Mouse (Mus musculus) ES-E14 (cell line): ENCODE measurements around the gene 9930111J21Rik2. TPM values are rescaled to one million over a fixed set of nuclear protein-coding genes. Genes with fewer than 3 reads are reported as not detected.

ENCODE experiments used
- DNase-seq: peaks from one replicate; pipeline ENCODE4 v3.0.0-alpha.2; 2013; ENCODE audit warnings: low read depth, low spot score
- H3K27ac ChIP-seq: 2 replicates; pipeline ENCODE4 v1.5.1; 2012; ENCODE audit warnings: low read depth, mild to moderate bottlenecking, low read length, moderate library complexity, mixed read lengths; ENCODE audit not compliant: poor library complexity, insufficient read depth, severe bottlenecking
- H3K36me3 ChIP-seq: 2 replicates; pipeline ENCODE4 v1.6.1; 2012; ENCODE audit warnings: mild to moderate bottlenecking, low read length, moderate library complexity, mixed read lengths; ENCODE audit not compliant: control insufficient read depth, poor library complexity, insufficient read depth, severe bottlenecking
- H3K4me1 ChIP-seq, 2 experiments: fragments of 150-350 bp in 1 of 2; sonication (generic) in 1 of 2; 2 replicates each; pipeline ENCODE4 v1.6.1; 2012; ENCODE audit warnings: low read length in 2 of 2, mild to moderate bottlenecking in 1 of 2, mixed read lengths in 1 of 2; ENCODE audit not compliant: control insufficient read depth in 2 of 2, insufficient read depth in 2 of 2, poor library complexity in 1 of 2
- H3K4me3 ChIP-seq, 2 experiments: fragments of 150-350 bp in 1 of 2; sonication (generic) in 1 of 2; 2 replicates each; pipeline ENCODE4 v1.5.1; 2012; ENCODE audit warnings: low read length in 2 of 2, low read depth in 1 of 2, mild to moderate bottlenecking in 1 of 2, mixed read lengths in 1 of 2; ENCODE audit not compliant: insufficient read depth in 1 of 2, poor library complexity in 1 of 2, severe bottlenecking in 1 of 2
- H3K9ac ChIP-seq: 2 replicates; pipeline ENCODE4 v1.6.1; 2012; ENCODE audit warnings: low read depth, mild to moderate bottlenecking, low read length, mixed read lengths; ENCODE audit not compliant: poor library complexity, insufficient read depth, severe bottlenecking
- H3K9me3 ChIP-seq: fragments of 150-350 bp; sonication (generic); 2 replicates; pipeline ENCODE4 v1.6.1; 2012; ENCODE audit warnings: low read depth, mild to moderate bottlenecking, low read length; ENCODE audit not compliant: control insufficient read depth, insufficient read depth
- CHD2 ChIP-seq: IDR thresholded peaks from 2 replicates; pipeline ENCODE4 v1.6.1; 2014; ENCODE audit warnings: mild to moderate bottlenecking, low read depth, low read length, inconsistent platforms
- HCFC1 ChIP-seq: IDR thresholded peaks from 2 replicates; pipeline ENCODE4 v1.6.1; 2012; ENCODE audit warnings: low read length, inconsistent platforms, borderline replicate concordance; ENCODE audit not compliant: insufficient read depth
- MAFK ChIP-seq: IDR thresholded peaks from 2 replicates; pipeline ENCODE4 v1.6.1; 2014; ENCODE audit warnings: mild to moderate bottlenecking, low read depth, low read length, inconsistent platforms; ENCODE audit not compliant: insufficient read depth
- ZC3H11A ChIP-seq: IDR thresholded peaks from 2 replicates; pipeline ENCODE4 v1.6.1; 2012; ENCODE audit warnings: low read depth, mild to moderate bottlenecking, inconsistent platforms, low read length, borderline replicate concordance
- ZNF384 ChIP-seq: IDR thresholded peaks from 2 replicates; pipeline ENCODE4 v1.6.1; 2012; ENCODE audit warnings: low read depth, low read length, inconsistent platforms
- in situ Hi-C, 2 experiments: fragments of 600-800 bp; cut with MboI; formaldehyde crosslinking; loops; one replicate each; pipeline ENCODE4 v1.15.1; 2025; ENCODE audit warnings: low sequenced_read_pairs in 2 of 2, inconsistent platforms in 1 of 2; ENCODE audit not compliant: unreplicated experiment in 2 of 2
- total RNA-seq: library from RNA; depleted of rRNA; stranded (reverse); fragments of 300-350 nt; gene quantifications from 2 replicates; pipeline ENCODE4 v1.2.3, GENCODE M21; 2012

Gene 9930111J21Rik2
- total RNA-seq, 1 experiment: 0.54 TPM

DNA sequence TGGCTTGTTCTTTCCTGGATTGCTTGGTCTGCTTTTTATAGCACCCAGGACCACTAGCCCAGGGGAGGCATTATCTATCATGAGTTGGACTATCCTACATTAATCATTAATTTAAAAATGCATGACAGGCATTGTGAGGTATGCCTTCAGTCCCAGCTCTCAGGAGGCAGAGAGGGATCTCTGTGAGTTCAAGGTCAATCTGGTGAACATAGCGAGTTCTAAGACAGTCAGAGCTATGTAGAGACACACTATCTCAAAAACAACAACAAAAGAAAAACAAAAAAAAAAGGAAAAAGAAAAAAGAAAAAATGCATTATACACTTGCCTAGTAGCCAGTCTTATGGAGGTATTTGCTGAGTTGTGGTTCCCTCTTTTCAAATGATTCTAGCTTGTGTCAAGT, 33.3 kb upstream of the 9930111J21Rik2 start:
- DNase-seq: no peak
- Histone ChIP-seq H3K4me1 (peaks cover 0 to 3% of the 10 kb centered on the region in 2 experiments; a peak in 1 of 4 replicates), H3K9me3 (no peaks in the 10 kb centered on the region), H3K27ac (no peak overlapping the region), H3K4me3 (no peak overlapping the region), H3K9ac (no peak overlapping the region), H3K36me3 (no peaks in the 10 kb centered on the region)
- in situ Hi-C loops: no loop called here
- no peak for TF ChIP-seq HCFC1
- no peak for TF ChIP-seq CHD2

DNA sequence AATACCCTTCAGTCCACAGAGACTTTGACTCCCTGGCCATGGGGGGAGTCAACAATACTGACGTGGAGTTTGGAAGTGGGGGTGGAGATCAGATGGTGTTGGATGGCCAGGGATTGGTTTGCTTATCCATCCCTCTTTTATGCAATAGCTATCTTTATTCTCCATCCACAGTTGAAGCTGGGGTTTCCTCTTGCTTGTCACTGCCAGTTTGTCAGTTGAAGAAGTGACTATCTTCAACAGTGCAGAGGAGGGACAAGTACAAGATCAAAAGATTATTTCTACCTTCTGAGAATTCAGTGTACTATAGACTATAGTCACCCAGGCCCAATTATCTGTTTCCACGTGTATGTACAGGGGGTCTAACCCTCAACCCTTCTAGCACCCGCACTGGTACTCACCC, 32.8 kb upstream of the 9930111J21Rik2 start:
- H3K4me1 ChIP-seq: peaks cover 0 to 3% of the 10 kb centered on the region in 2 experiments; a peak in 1 of 4 replicates
- in situ Hi-C loops: no loop called here
- no peak overlapping the region for H3K9ac ChIP-seq
- no peaks in the 10 kb centered on the region for H3K9me3 ChIP-seq
- H3K27ac ChIP-seq: no peak overlapping the region
- no peaks in the 10 kb centered on the region for H3K36me3 ChIP-seq
- DNase-seq: no peak
- H3K4me3 ChIP-seq: no peak overlapping the region
- TF ChIP-seq ZNF384 (no peak), ZC3H11A (no peak), HCFC1 (no peak), MAFK (no peak), CHD2 (no peak)

DNA sequence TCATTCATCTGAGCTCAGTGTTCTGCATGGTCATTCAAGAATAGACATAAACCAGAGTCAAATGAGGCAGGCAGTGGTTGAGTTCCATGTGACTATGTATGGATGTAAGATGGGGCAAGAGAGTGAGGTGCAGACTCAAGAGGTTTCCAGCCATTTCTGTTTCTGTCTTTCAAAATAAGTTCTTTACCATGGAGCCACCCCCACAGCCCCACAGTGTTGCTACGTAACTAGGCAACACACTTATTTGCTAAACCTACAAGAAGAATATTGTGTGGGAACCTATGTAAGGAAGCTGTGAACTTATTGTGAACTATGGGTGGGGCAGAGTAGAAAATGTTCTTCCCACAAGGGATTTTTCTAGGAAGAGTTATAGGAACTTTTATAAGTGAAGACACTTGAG, 32.1 kb upstream of the 9930111J21Rik2 start:
- Histone ChIP-seq H3K4me1 (peaks cover 0 to 3% of the 10 kb centered on the region in 2 experiments; a peak in 1 of 4 replicates), H3K36me3 (no peaks in the 10 kb centered on the region), H3K9ac (no peak overlapping the region), H3K9me3 (no peaks in the 10 kb centered on the region), H3K4me3 (no peak overlapping the region), H3K27ac (no peak overlapping the region)
- no peak for DNase-seq
- TF ChIP-seq CHD2 (no peak), HCFC1 (no peak), MAFK (no peak), ZC3H11A (no peak), ZNF384 (no peak)
- in situ Hi-C loops: no loop called here

DNA sequence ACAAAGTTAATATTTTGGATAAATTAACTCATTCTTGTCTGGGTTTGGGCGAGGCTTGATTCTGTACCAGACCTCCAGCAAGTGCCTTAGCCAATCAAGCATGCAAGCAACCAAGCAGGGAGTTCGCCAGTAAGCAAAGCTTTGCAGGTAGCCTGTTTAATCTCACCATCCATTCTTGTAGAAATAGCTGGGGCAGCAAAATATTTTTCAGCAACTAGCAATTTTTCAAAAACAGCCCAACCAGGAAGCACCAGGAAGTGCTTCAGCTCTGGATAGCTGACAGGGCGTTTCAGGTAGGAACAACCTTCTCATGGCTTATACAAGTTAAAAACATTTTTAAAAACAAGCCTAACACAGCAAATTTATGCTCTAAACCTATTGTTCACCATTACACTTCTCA, 30.8 kb upstream of the 9930111J21Rik2 start:
- Histone ChIP-seq H3K9ac (no peak overlapping the region), H3K9me3 (no peaks in the 10 kb centered on the region), H3K4me3 (no peak overlapping the region), H3K4me1 (no peaks in the 10 kb centered on the region), H3K27ac (no peak overlapping the region), H3K36me3 (no peaks in the 10 kb centered on the region)
- TF ChIP-seq ZNF384: no peak
- TF ChIP-seq ZC3H11A: no peak
- no peak for TF ChIP-seq MAFK
- no peak for TF ChIP-seq HCFC1
- no peak for TF ChIP-seq CHD2
- in situ Hi-C loops: no loop called here
- DNase-seq: no peak

DNA sequence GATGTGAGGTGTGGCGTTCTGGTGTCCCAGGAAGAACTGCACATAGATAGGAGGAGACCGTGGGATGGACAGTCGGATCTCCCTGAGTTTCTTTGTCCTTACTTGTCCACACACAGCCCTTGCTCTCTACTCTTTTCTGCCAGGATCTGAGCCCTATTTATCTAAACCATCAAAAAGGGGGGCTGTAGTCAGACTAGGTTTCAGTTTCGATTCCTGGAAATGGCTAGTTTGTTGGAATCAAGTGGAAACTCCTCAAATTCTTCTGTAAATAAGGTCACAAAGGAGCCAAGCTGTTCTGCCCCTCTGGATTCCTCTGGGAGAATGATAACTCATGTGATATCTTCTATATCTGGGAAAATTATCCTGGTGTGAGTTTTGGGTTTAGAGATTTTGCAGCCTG, 30.3 kb upstream of the 9930111J21Rik2 start:
- no peak for DNase-seq
- TF ChIP-seq ZC3H11A: no peak
- no peak for TF ChIP-seq MAFK
- TF ChIP-seq ZNF384: no peak
- TF ChIP-seq CHD2: no peak
- no peak for TF ChIP-seq HCFC1
- Histone ChIP-seq H3K9ac (no peak overlapping the region), H3K27ac (no peak overlapping the region), H3K4me1 (no peaks in the 10 kb centered on the region), H3K36me3 (no peaks in the 10 kb centered on the region), H3K9me3 (no peaks in the 10 kb centered on the region), H3K4me3 (no peak overlapping the region)
- in situ Hi-C loops: no loop called here
